Mouse (Mus musculus): ENCODE data around the gene Eml1. TPM values are rescaled to one million over a fixed set of nuclear protein-coding genes. Genes with fewer than 3 reads are reported as not detected.

Gene Eml1
- polyA plus RNA-seq, 1 experiment from 2014 or later: 89.4 TPM

- 90% methylated on average over 7 of the region's 7 CpGs for WGBS
- Histone ChIP-seq H3K9ac (replicated peaks) (no peak overlapping the region), H3K4me3 (no peak overlapping the region), H3K4me1 (peaks cover 39% of the 10 kb centered on the region), H3K36me3 (no peaks in the 10 kb centered on the region), H3K9me3 (no peaks in the 10 kb centered on the region), H3K27ac (replicated peaks) (no peak overlapping the region), H3K4me2 (replicated peaks) (no peak overlapping the region), H3K27me3 (no peaks in the 10 kb centered on the region)
- no peak for ATAC-seq (ENCODE audit: low FRiP score, low read depth)
Measured at GRCm38 (mm10) chr12:108398681-108399080, 27.9 kb downstream of the Eml1 start.

- no peak overlapping the region for H3K9ac ChIP-seq (replicated peaks)
- H3K4me3 ChIP-seq: no peak overlapping the region
- H3K9me3 ChIP-seq: no peaks in the 10 kb centered on the region
- no peaks in the 10 kb centered on the region for H3K36me3 ChIP-seq
- no peak overlapping the region for H3K27ac ChIP-seq (replicated peaks)
- no peaks in the 10 kb centered on the region for H3K27me3 ChIP-seq
- ATAC-seq (ENCODE audit: low FRiP score, low read depth): no peak
- H3K4me2 ChIP-seq (replicated peaks): no peak overlapping the region
- H3K4me1 ChIP-seq: peaks cover 43% of the 10 kb centered on the region
- 91% methylated on average over 8 of the region's 8 CpGs for WGBS
Measured at GRCm38 (mm10) chr12:108399191-108399590, 28.4 kb downstream of the Eml1 start.

- H3K4me2 ChIP-seq (replicated peaks): no peak overlapping the region
- H3K36me3 ChIP-seq: no peaks in the 10 kb centered on the region
- no peaks in the 10 kb centered on the region for H3K27me3 ChIP-seq
- peaks cover 32% of the 10 kb centered on the region for H3K4me1 ChIP-seq
- H3K9me3 ChIP-seq: no peaks in the 10 kb centered on the region
- H3K27ac ChIP-seq (replicated peaks): no peak overlapping the region
- ATAC-seq (ENCODE audit: low FRiP score, low read depth): no peak
- no peak overlapping the region for H3K9ac ChIP-seq (replicated peaks)
- WGBS: 81% methylated on average over 8 of the region's 8 CpGs
- H3K4me3 ChIP-seq: no peak overlapping the region
Measured at GRCm38 (mm10) chr12:108400951-108401350, 30.2 kb downstream of the Eml1 start.

- H3K4me2 ChIP-seq (replicated peaks): no peak overlapping the region
- no peak overlapping the region for H3K9ac ChIP-seq (replicated peaks)
- 79% methylated on average over 6 of the region's 6 CpGs for WGBS
- H3K27me3 ChIP-seq: no peaks in the 10 kb centered on the region
- no peak overlapping the region for H3K4me3 ChIP-seq
- H3K27ac ChIP-seq (replicated peaks): no peak overlapping the region
- no peaks in the 10 kb centered on the region for H3K9me3 ChIP-seq
- H3K4me1 ChIP-seq: peaks cover 17% of the 10 kb centered on the region
- no peaks in the 10 kb centered on the region for H3K36me3 ChIP-seq
- ATAC-seq (ENCODE audit: low FRiP score, low read depth): no peak
Measured at GRCm38 (mm10) chr12:108403957-108404356, 33.2 kb downstream of the Eml1 start.

GRCm38 (mm10) chr12:108409100-108409499 lies 38.3 kb downstream of the Eml1 start:
- no peaks in the 10 kb centered on the region for H3K36me3 ChIP-seq
- H3K9me3 ChIP-seq: no peaks in the 10 kb centered on the region
- H3K9ac ChIP-seq (replicated peaks): no peak overlapping the region
- H3K4me2 ChIP-seq (replicated peaks): no peak overlapping the region
- H3K27me3 ChIP-seq: no peaks in the 10 kb centered on the region
- no peak overlapping the region for H3K4me3 ChIP-seq
- WGBS: 68% methylated on average over 5 of the region's 5 CpGs
- H3K4me1 ChIP-seq: peaks cover 23% of the 10 kb centered on the region
- no peak for ATAC-seq (ENCODE audit: low FRiP score, low read depth)
- H3K27ac ChIP-seq (replicated peaks): no peak overlapping the region

GRCm38 (mm10) chr12:108410416-108411208 lies 39.9 kb downstream of the Eml1 start:
- 65% methylated on average over 14 of the region's 14 CpGs for WGBS
- H3K4me3 ChIP-seq: 0 out of 2 replicates have a peak overlapping the region, but pooled peaks have one; percentile 5

GRCm38 (mm10) chr12:108414932-108415331 lies 44.2 kb downstream of the Eml1 start:
- Histone ChIP-seq H3K9ac (replicated peaks) (no peak overlapping the region), H3K27ac (replicated peaks) (no peak overlapping the region), H3K4me1 (peaks cover 12% of the 10 kb centered on the region), H3K9me3 (no peaks in the 10 kb centered on the region), H3K4me3 (no peak overlapping the region), H3K4me2 (replicated peaks) (no peak overlapping the region), H3K27me3 (0 out of 2 replicates have a peak, but pooled peaks cover 3% of the 10 kb centered on the region), H3K36me3 (no peaks in the 10 kb centered on the region)
- ATAC-seq (ENCODE audit: low FRiP score, low read depth): no peak
- WGBS: 94% methylated on average over 9 of the region's 9 CpGs

More at GRCm38 (mm10) chr12:108410416-108411208, 39.9 kb downstream of the Eml1 start:
- H3K27ac ChIP-seq (replicated peaks): peak overlapping the region; percentile 64
- H3K4me2 ChIP-seq (replicated peaks): peak overlapping the region; percentile 19; the same call in 1 of the 2 replicates
- peaks cover 23% of the 10 kb centered on the region for H3K4me1 ChIP-seq
- peak; percentile 54; the same call in 1 of the 2 replicates for ATAC-seq (ENCODE audit: low FRiP score, low read depth)
- peak overlapping the region; percentile 37; the same call in 1 of the 2 replicates for H3K9ac ChIP-seq (replicated peaks)
- H3K27me3 ChIP-seq: no peaks in the 10 kb centered on the region
- no peaks in the 10 kb centered on the region for H3K9me3 ChIP-seq
- H3K36me3 ChIP-seq: no peaks in the 10 kb centered on the region

GRCm38 (mm10) chr12:108419570-108419969 lies 48.8 kb downstream of the Eml1 start:
- no peak overlapping the region for H3K9ac ChIP-seq (replicated peaks)
- ATAC-seq (ENCODE audit: low FRiP score, low read depth): no peak
- H3K4me2 ChIP-seq (replicated peaks): no peak overlapping the region
- H3K36me3 ChIP-seq: no peaks in the 10 kb centered on the region
- H3K4me1 ChIP-seq: peaks cover 15% of the 10 kb centered on the region
- peaks cover 18% of the 10 kb centered on the region; the same call in 1 of the 2 replicates for H3K27me3 ChIP-seq
- H3K9me3 ChIP-seq: no peaks in the 10 kb centered on the region
- no peak overlapping the region for H3K4me3 ChIP-seq
- H3K27ac ChIP-seq (replicated peaks): no peak overlapping the region

- 78% methylated on average over 1 of the region's 1 CpGs for WGBS
- ATAC-seq (ENCODE audit: low FRiP score, low read depth): no peak
Measured at GRCm38 (mm10) chr12:108421477-108421876, 50.7 kb downstream of the Eml1 start.

GRCm38 (mm10) chr12:108422495-108422857 lies 51.7 kb downstream of the Eml1 start:
- Histone ChIP-seq H3K9ac (replicated peaks) (peak overlapping the region; percentile 91), H3K4me1 (peaks cover 32% of the 10 kb centered on the region), H3K4me3 (peak overlapping the region; percentile 87), H3K4me2 (replicated peaks) (peak overlapping the region; percentile 70), H3K27me3 (peaks cover 18% of the 10 kb centered on the region; the same call in 1 of the 2 replicates), H3K27ac (replicated peaks) (peak overlapping the region; percentile 97), H3K36me3 (no peaks in the 10 kb centered on the region), H3K9me3 (no peaks in the 10 kb centered on the region)
- peak; percentile 62 for ATAC-seq (ENCODE audit: low FRiP score, low read depth)
- WGBS: 2% methylated on average over 13 of the region's 14 CpGs

More at GRCm38 (mm10) chr12:108421477-108421876, 50.7 kb downstream of the Eml1 start:
- H3K9me3 ChIP-seq: no peaks in the 10 kb centered on the region
- H3K9ac ChIP-seq (replicated peaks): no peak overlapping the region
- no peak overlapping the region for H3K4me3 ChIP-seq
- H3K4me2 ChIP-seq (replicated peaks): no peak overlapping the region
- H3K4me1 ChIP-seq: peaks cover 32% of the 10 kb centered on the region
- no peaks in the 10 kb centered on the region for H3K36me3 ChIP-seq
- no peak overlapping the region for H3K27ac ChIP-seq (replicated peaks)
- H3K27me3 ChIP-seq: peaks cover 22% of the 10 kb centered on the region; the same call in 1 of the 2 replicates

- H3K27ac ChIP-seq (replicated peaks): peak overlapping the region; percentile 97
- WGBS: under 1% methylated on average over 78 of the region's 90 CpGs
- H3K9ac ChIP-seq (replicated peaks): peak overlapping the region; percentile 91
- H3K4me2 ChIP-seq (replicated peaks): peak overlapping the region; percentile 70
- peak overlapping the region; percentile 87 for H3K4me3 ChIP-seq
- no peaks in the 10 kb centered on the region for H3K9me3 ChIP-seq
- H3K27me3 ChIP-seq: peaks cover 18% of the 10 kb centered on the region; the same call in 1 of the 2 replicates
- no peaks in the 10 kb centered on the region for H3K36me3 ChIP-seq
- H3K4me1 ChIP-seq: peaks cover 32% of the 10 kb centered on the region
- peak; percentile 95 for ATAC-seq (ENCODE audit: low FRiP score, low read depth)
Measured at GRCm38 (mm10) chr12:108422858-108423631, 52.3 kb downstream of the Eml1 start.

- Histone ChIP-seq H3K9me3 (no peaks in the 10 kb centered on the region), H3K4me3 (no peak overlapping the region), H3K4me2 (replicated peaks) (no peak overlapping the region), H3K27me3 (no peaks in the 10 kb centered on the region), H3K36me3 (no peaks in the 10 kb centered on the region), H3K9ac (replicated peaks) (no peak overlapping the region), H3K27ac (replicated peaks) (peak overlapping the region; percentile 26; the same call in 1 of the 2 replicates), H3K4me1 (peaks cover 39% of the 10 kb centered on the region)
- 0 out of 2 replicates have a peak, but pooled peaks have one; percentile 34 for ATAC-seq (ENCODE audit: low FRiP score, low read depth)
- 51% methylated on average over 3 of the region's 3 CpGs for WGBS
Measured at GRCm38 (mm10) chr12:108430964-108431363, 60.2 kb downstream of the Eml1 start.

All from midbrain, embryonic 12.5 days (tissue).